Mouse (Mus musculus) testis, adult 2 months (tissue): Measurements from ENCODE around the gene Ky.

Experiments
- CTCF ChIP-seq: fragments of 200-500 bp; IDR thresholded peaks from 2 replicates; pipeline ENCODE4 v1.5.1; 2012; ENCODE audit warnings: low read depth, mild to moderate bottlenecking, inconsistent platforms, low read length, moderate library complexity; ENCODE audit not compliant: control insufficient read depth, insufficient read depth, insufficient replicate concordance
- POLR2A ChIP-seq: fragments of 200-500 bp; IDR thresholded peaks from 2 replicates; pipeline ENCODE4 v1.6.1; 2012; ENCODE audit warnings: low read depth, mild to moderate bottlenecking, inconsistent platforms, low read length, moderate library complexity; ENCODE audit not compliant: control insufficient read depth

GRCm38 (mm10) chr9:102551771-102552170, 46.2 kb downstream of the Ky start:
- TF ChIP-seq POLR2A, result no peak
- no peak for TF ChIP-seq CTCF
